Mouse (Mus musculus) stomach, embryonic 15.5 days (tissue): ENCODE results near the gene Pofut2. TPM values are rescaled to one million over a fixed set of nuclear protein-coding genes. Genes with fewer than 3 reads are reported as not detected.

Experiments used
- ATAC-seq: fragments of 200-750 bp; cut with Nextera tagmentation; 2 replicates; pipeline ENCODE4 v1.8.0; 2017; ENCODE audit warnings: low read depth, moderate number of reproducible peaks, moderate TSS enrichment; ENCODE audit not compliant: insufficient read depth, low FRiP score
- H3K27ac ChIP-seq: fragments of 300-500 bp; sonication (generic); 2 replicates; pipeline ENCODE4 v1.5.1; 2015; ENCODE audit warnings: mild to moderate bottlenecking, inconsistent platforms
- H3K27me3 ChIP-seq: fragments of 300-500 bp; sonication (generic); replicated peaks from 2 replicates; pipeline ENCODE4 v1.6.1; 2015; ENCODE audit warnings: inconsistent platforms
- H3K36me3 ChIP-seq: fragments of 300-500 bp; sonication (generic); 2 replicates; pipeline ENCODE4 v1.6.1; 2015; ENCODE audit warnings: inconsistent platforms
- H3K4me1 ChIP-seq: fragments of 300-500 bp; sonication (generic); 2 replicates; pipeline ENCODE4 v1.6.1; 2015; ENCODE audit warnings: inconsistent platforms
- H3K4me2 ChIP-seq: fragments of 300-500 bp; sonication (generic); 2 replicates; pipeline ENCODE4 v1.6.1; 2015; ENCODE audit warnings: mild to moderate bottlenecking, inconsistent platforms
- H3K4me3 ChIP-seq: fragments of 300-500 bp; sonication (generic); replicated peaks from 2 replicates; pipeline ENCODE4 v1.5.1; 2015; ENCODE audit warnings: inconsistent platforms
- H3K9ac ChIP-seq: fragments of 300-500 bp; sonication (generic); 2 replicates; pipeline ENCODE4 v1.6.1; 2015; ENCODE audit warnings: inconsistent platforms
- H3K9me3 ChIP-seq: fragments of 300-500 bp; sonication (generic); 2 replicates; pipeline ENCODE4 v1.6.1; 2016; ENCODE audit warnings: inconsistent platforms
- WGBS: fragments of 180-500 bp; shearing (Covaris S2); methylation state at CpG from one replicate; pipeline ENCODE4 v1.1.7; 2015; 5-methylcytosine and 5-hydroxymethylcytosine counted together
- polyA plus RNA-seq: library from polyadenylated mRNA; unstranded; fragments of >200 nt; fragmentation: Nextera tagmentation; extraction: Ambion mirVana; gene quantifications from 2 replicates; pipeline ENCODE4 v1.2.1, GENCODE M21; 2015

Pofut2 gene
- polyA plus RNA-seq, 1 experiment from 2014 or later: 117 TPM

DNA sequence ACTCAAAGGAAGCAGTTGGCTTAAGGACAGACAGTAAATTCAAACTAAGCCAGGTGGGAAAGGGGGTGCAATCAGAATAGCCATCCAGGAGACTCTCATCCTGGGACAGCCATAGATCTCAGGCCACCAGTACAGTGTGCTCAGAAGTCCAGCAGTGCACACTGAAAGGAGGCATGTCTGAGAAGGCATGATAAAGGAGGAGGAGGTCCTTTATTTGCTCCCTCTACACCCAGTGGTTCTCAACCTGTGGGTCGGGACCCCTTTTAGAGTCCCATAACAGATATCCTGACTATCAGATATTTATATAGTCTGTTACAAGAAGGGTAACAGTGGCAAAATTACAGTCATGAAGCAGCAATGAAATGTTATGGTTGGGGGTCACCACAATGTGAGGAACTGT is 25.8 kb upstream of the Pofut2 start:
- Histone ChIP-seq H3K36me3 (no peaks in the 10 kb centered on the region), H3K9me3 (no peaks in the 10 kb centered on the region), H3K4me3 (no peak overlapping the region), H3K27me3 (no peaks in the 10 kb centered on the region), H3K4me1 (peaks cover 6% of the 10 kb centered on the region; the same call in 1 of the 2 replicates), H3K9ac (no peak overlapping the region), H3K27ac (no peak overlapping the region), H3K4me2 (no peak overlapping the region)
- no peak for ATAC-seq
- 93% methylated on average over 1 of the region's 1 CpGs for WGBS

DNA sequence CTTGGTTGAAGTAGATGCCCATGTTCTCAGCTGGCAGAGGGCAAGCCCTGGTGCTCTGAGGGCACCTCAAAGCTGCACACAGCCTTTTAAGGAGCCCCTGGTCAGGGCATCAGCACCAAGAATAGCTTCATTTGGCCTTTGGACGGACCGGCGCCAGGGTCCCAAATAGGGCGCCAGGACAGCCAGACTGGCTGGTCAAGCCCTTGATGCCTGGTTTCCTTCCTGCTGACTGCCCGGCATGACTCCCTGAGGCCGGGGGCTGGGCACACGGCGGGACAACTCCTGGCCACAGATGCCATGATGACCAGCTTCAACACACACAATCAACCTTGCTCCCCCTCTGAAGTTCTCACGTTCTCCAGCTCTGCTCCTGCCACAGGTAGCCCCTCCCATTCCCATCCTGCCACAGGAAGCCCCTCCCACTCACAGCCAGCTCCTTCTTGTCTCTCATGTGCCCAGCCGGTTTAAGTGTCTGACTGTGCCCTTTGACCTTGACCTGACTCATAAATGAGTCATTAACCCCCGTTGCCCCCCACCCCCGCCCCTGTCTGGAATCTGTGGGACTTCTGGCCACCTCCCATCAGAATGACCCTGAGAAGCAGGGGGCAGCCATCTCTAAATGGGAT is 23.9 kb upstream of the Pofut2 start:
- 67% methylated on average over 12 of the region's 12 CpGs for WGBS

DNA sequence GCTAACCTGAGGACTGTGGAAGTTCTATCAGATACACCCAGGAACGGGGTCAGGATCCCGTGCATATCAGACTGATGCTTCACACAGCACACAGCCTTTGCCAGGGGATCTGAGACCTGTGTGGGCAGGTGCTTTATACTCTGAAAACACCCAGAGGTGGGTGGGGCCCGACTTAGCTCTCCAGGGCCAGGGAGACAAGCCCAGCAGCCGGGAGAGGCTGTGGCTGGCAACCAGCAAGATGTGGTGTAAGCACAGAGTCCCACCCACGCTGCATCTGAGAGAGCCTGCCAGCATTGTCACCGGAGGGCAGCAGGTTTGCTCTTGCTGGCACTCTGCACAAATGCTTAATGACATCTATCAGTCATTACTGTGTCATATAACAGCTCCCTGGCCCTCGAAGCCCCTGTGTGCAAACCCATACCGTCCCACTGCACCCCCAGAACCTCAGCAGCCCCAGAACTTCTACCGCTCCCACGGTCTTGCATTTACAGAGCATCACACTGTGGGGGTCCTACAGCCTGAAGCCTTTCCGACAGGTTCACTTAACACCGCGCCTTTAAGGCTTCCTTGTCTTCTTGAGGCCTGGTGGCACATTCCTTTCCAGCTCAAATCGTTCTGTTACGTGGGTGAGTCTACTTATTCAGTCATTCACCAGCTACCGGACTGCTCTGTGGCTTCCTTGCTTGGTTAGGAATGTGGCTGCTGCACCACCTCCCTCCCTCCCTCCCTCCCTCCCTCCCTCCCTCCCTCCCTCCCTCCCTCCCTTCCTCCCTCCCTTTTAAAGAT is 21.0 kb upstream of the Pofut2 start:
- Histone ChIP-seq H3K27me3 (no peaks in the 10 kb centered on the region), H3K4me2 (no peak overlapping the region), H3K36me3 (no peaks in the 10 kb centered on the region), H3K4me1 (peaks cover 4% of the 10 kb centered on the region; the same call in 1 of the 2 replicates), H3K27ac (no peak overlapping the region; the same call in 1 of the 2 replicates), H3K9me3 (no peaks in the 10 kb centered on the region), H3K9ac (no peak overlapping the region), H3K4me3 (no peak overlapping the region)
- WGBS: 63% methylated on average over 16 of the region's 16 CpGs
- ATAC-seq: peak; percentile 43; the same call in 1 of the 2 replicates

More for the DNA sequence above, 23.9 kb upstream of the Pofut2 start:
- Histone ChIP-seq H3K36me3 (no peaks in the 10 kb centered on the region), H3K9ac (no peak overlapping the region), H3K4me1 (peaks cover 6% of the 10 kb centered on the region; the same call in 1 of the 2 replicates), H3K9me3 (no peaks in the 10 kb centered on the region), H3K27me3 (no peaks in the 10 kb centered on the region), H3K27ac (no peak overlapping the region), H3K4me3 (no peak overlapping the region), H3K4me2 (no peak overlapping the region)
- ATAC-seq: no peak

DNA sequence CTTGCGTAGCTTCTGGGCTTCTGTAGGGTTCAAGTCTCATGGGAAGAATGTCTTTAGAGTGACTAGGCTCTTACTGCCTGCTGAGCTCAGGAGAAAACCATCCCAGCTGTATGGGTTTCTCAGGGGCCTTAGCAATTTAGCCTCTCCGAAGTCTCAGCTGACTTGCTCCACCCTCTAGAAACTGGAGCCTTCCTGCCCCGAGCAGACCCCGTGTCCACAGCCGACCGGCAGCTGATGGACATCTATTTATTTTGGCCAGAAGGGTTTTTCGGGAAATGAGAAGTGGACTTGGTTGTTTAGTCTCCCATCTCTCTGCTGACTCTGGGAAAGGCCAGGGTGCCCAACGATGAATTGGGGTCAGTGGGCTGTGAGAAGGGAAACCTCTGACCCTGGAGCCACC is 18.3 kb upstream of the Pofut2 start:
- Histone ChIP-seq H3K27ac (peak overlapping the region; percentile 16; the same call in 1 of the 2 replicates), H3K4me1 (peaks cover 7% of the 10 kb centered on the region; the same call in 1 of the 2 replicates), H3K4me2 (no peak overlapping the region), H3K4me3 (no peak overlapping the region), H3K27me3 (no peaks in the 10 kb centered on the region), H3K36me3 (no peaks in the 10 kb centered on the region), H3K9ac (no peak overlapping the region), H3K9me3 (no peaks in the 10 kb centered on the region)
- ATAC-seq: no peak
- 44% methylated on average over 8 of the region's 8 CpGs for WGBS

DNA sequence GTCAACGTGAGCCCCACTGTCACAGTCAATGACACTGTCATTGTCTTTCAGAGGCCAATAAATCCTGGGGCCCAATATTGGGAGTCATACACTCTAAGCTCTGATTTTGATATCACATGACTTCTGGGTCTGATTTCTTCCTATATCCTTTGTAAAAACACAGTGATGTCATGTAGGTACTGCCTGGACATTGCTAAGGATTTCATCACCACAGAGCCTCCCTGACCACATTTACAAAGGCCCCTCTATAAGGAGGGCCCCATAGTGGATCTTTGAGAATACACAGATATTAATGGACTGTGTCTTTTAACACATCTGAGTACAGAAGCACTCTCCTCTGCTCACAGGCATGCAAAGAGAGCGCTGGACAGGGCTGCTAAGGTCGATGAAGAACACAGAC is 16.6 kb upstream of the Pofut2 start:
- H3K36me3 ChIP-seq: no peaks in the 10 kb centered on the region
- no peak overlapping the region for H3K4me3 ChIP-seq
- H3K9me3 ChIP-seq: no peaks in the 10 kb centered on the region
- H3K27ac ChIP-seq: peak overlapping the region; percentile 41; the same call in 1 of the 2 replicates
- H3K9ac ChIP-seq: no peak overlapping the region
- H3K4me1 ChIP-seq: peaks cover 12% of the 10 kb centered on the region
- 78% methylated on average over 3 of the region's 3 CpGs for whole genome bisulfite sequencing
- no peaks in the 10 kb centered on the region for H3K27me3 ChIP-seq
- no peak overlapping the region for H3K4me2 ChIP-seq
- no peak for ATAC-seq

DNA sequence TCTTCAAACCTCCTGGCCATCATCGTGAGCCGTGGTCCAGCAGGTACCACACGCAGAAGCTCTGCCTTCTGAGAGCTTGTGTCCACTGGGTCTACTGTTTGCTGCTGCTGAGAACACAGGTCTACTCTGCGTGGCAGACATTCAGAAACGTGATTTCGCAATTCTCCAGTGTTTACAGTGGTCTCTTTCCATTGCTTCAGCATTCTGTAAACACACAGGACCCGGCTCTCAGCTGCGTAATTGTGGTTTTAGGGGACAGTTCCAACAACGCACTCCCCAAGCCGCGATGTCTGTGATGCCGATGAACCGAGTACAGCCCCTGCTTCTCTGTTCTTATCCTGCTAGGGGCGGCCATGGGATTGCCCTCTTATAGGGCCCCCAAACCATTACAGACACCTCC is 16.1 kb upstream of the Pofut2 start:
- peak overlapping the region; percentile 73 for H3K27ac ChIP-seq
- no peak for ATAC-seq

DNA sequence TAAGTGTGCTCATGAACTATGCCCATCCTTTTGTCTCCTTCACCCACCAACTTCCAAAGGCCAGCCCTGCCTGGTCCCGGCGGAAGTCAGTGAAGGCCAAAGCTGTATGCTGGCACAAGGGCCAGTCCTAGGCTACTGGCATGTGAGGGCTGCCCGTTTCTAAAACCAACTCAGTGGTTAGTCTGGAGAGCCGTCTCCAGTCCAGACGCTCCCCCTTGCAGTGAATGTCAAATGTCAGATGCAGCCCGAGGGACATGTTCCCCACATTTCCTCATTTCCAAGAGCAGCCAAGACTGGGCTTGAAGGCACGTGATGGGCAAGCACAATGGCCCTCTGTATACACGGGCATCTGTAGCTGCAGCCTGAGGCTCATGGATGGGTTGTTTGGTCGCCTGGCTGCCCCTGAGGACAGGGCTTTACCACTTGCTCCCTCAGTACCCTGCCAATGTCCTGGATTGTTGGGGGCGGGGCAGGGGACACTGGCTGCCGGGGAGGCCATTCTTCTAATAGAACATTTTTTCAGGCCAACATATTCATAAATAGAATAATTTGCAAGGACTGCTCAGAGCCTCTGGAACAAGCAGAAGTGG is 15.4 kb upstream of the Pofut2 start:
- Histone ChIP-seq H3K9ac (no peak overlapping the region), H3K27ac (peak overlapping the region; percentile 73), H3K4me2 (no peak overlapping the region), H3K4me1 (peaks cover 17% of the 10 kb centered on the region), H3K36me3 (no peaks in the 10 kb centered on the region), H3K27me3 (no peaks in the 10 kb centered on the region), H3K4me3 (no peak overlapping the region), H3K9me3 (no peaks in the 10 kb centered on the region)
- WGBS: 77% methylated on average over 11 of the region's 11 CpGs
- no peak for ATAC-seq

More for the DNA sequence above, 16.1 kb upstream of the Pofut2 start:
- no peak overlapping the region for H3K9ac ChIP-seq
- H3K4me2 ChIP-seq: no peak overlapping the region
- no peaks in the 10 kb centered on the region for H3K27me3 ChIP-seq
- H3K4me1 ChIP-seq: peaks cover 15% of the 10 kb centered on the region
- H3K36me3 ChIP-seq: no peaks in the 10 kb centered on the region
- no peak overlapping the region for H3K4me3 ChIP-seq
- H3K9me3 ChIP-seq: no peaks in the 10 kb centered on the region
- WGBS: 57% methylated on average over 14 of the region's 14 CpGs

DNA sequence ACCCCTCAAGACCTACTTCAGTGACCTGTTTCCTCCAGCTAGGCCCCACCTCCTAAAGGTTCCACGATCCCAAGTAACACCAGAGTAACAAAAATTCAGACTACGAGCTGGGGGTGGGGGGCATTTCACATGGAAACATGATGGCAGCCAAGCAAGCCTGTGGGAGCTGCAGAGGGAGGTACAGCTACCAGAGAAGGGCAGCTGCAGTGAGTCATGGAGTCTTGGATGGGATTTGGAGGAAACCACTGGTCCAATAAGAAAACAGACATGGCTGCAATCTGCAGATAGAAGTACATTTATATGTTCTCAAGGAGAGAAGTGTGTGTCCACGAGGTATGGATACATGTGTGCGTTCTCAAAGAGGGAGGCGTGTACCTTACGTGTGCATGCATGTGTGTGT is 14.2 kb upstream of the Pofut2 start:
- 91% methylated on average over 6 of the region's 6 CpGs for WGBS
- no peaks in the 10 kb centered on the region for H3K9me3 ChIP-seq

DNA sequence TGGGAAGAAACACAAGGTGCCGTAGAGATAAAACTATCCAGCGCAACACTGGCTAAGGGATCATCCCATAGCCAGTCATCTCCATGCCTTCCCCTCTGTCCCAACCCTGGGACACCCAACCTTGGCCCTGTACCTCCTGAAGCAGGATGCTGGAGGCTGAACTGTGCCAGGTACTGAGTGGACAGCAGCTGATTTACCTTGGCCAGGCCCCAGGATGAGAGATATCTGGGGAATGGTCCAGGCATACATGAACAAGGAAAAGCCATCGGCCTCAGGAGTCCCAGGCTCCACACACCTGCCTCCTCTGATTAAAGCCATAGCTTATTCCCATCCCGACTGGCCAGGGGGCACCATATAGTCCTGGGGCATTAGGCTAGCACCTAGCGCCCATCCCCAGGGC is 12.0 kb upstream of the Pofut2 start:
- H3K27me3 ChIP-seq: no peaks in the 10 kb centered on the region
- no peaks in the 10 kb centered on the region for H3K36me3 ChIP-seq
- no peak overlapping the region for H3K4me3 ChIP-seq
- H3K4me2 ChIP-seq: no peak overlapping the region
- no peak overlapping the region for H3K9ac ChIP-seq
- no peaks in the 10 kb centered on the region for H3K9me3 ChIP-seq
- H3K4me1 ChIP-seq: peaks cover 34% of the 10 kb centered on the region
- ATAC-seq: no peak
- WGBS: 69% methylated on average over 5 of the region's 5 CpGs
- H3K27ac ChIP-seq: 0 out of 2 replicates have a peak overlapping the region, but pooled peaks have one; percentile 32

More for the DNA sequence above, 14.2 kb upstream of the Pofut2 start:
- H3K27me3 ChIP-seq: no peaks in the 10 kb centered on the region
- peaks cover 17% of the 10 kb centered on the region for H3K4me1 ChIP-seq
- no peak for ATAC-seq
- H3K4me2 ChIP-seq: no peak overlapping the region
- no peak overlapping the region for H3K27ac ChIP-seq
- H3K36me3 ChIP-seq: no peaks in the 10 kb centered on the region
- no peak overlapping the region for H3K9ac ChIP-seq
- no peak overlapping the region for H3K4me3 ChIP-seq

DNA sequence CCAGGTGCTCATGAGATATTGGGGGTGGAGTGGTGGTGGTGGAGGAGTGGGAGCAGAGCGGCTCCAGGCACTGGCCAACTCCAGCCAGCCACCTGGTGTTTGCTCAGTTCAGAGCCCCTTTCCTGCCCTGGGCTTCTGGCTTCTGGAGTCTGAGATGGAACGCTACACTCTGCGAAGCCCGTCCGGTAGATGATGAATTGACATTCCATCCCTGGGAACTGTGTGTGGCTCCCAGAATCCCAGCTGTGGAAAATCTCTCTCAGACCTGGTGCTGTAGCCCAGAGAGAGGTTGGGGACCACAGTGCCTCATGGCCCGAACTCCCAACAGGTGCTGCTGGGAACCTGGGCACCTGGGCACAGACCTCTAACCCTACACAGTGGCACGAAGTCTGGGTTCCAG is 11.3 kb upstream of the Pofut2 start:
- Histone ChIP-seq H3K27ac (peak overlapping the region; percentile 32; the same call in 1 of the 2 replicates), H3K4me2 (no peak overlapping the region), H3K4me1 (peaks cover 41% of the 10 kb centered on the region), H3K36me3 (no peaks in the 10 kb centered on the region), H3K4me3 (no peak overlapping the region), H3K9ac (no peak overlapping the region), H3K9me3 (no peaks in the 10 kb centered on the region), H3K27me3 (no peaks in the 10 kb centered on the region)
- 30% methylated on average over 7 of the region's 7 CpGs for WGBS
- peak; percentile 24; the same call in 1 of the 2 replicates for ATAC-seq

DNA sequence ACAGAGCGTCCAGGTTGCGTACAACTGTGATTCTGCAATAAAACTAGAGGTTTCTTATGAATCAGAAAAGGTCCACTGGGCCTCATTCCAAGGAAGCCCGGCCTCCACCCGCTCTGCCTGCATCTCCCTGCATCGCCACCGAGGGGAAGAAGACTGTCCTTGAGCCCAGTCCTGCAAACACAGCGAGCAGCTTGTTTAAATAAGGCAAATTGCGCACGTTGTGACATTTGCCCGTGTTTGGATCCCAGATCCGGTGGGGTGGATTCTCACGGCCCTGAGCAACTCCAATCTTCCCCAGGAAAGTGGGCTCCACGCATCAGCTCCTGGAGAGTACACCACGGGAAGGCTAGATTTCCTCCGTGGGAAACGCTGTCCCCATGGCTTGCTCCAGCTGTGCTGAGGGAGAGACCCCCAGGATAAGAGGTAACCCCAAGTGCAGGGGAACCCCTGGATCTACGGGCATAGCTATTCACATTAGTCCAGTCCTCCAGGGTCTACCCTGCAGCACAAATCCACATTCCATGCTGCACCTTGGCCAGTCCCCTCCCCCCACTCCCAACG is 7.7 kb upstream of the Pofut2 start:
- ATAC-seq: no peak
- WGBS: 30% methylated on average over 18 of the region's 18 CpGs
- Histone ChIP-seq H3K9me3 (no peaks in the 10 kb centered on the region), H3K36me3 (no peaks in the 10 kb centered on the region), H3K4me2 (peak overlapping the region; percentile 46), H3K27ac (peak overlapping the region; percentile 70), H3K9ac (no peak overlapping the region), H3K4me1 (peaks cover 44% of the 10 kb centered on the region), H3K4me3 (no peak overlapping the region; the same call in 1 of the 2 replicates), H3K27me3 (no peaks in the 10 kb centered on the region)
